Mouse (Mus musculus): ENCODE data around the gene Isl1. TPM values are rescaled to one million over a fixed set of nuclear protein-coding genes. Genes with fewer than 3 reads are reported as not detected.

Gene Isl1
- under 1 TPM; 0.22 to 0.38 TPM for total RNA-seq (2021)
- long read RNA-seq, experiment 1, partial matches to known transcripts = 0 of 1 reads
- long read RNA-seq, experiment 1, other reads (novel, unspliced or antisense) = 0 of 1 reads
- long read RNA-seq, experiment 2 = 0 reads

- peak; percentile 53 to 54 for DNase-seq
- intact Hi-C loops (cut with DNase I) = loop anchor here (5.0 kb wide), 1 partner anchor 402 kb away; no protein-coding TSS in a partner anchor
These were observed at the start of gene Isl1 for GRCm38 (mm10) chr13:116309584-116310462. Isl1 (minus strand) TSS chr13:116309689.

DNA sequence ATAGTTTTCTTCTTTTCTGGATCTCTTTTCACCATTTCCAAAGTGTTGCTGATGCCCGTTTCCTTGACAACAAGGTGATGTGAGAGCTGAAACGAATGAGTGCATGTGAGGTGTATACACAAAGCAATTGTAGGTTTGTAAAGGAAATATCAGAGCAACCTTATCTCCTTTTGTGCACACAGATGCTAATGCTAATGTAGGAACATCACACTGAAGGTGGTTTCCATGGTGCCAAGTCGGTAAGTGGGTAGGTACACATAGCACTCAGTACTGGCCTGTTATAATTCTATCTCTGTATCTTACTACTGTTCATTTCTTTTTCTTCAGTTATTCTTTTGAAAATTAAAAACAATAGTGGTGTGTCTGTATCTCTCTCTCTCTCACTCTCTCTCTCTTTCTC lies 26.3 kb upstream of the Isl1 start:
- intact Hi-C loops (cut with DNase I) = no loop called here

DNA sequence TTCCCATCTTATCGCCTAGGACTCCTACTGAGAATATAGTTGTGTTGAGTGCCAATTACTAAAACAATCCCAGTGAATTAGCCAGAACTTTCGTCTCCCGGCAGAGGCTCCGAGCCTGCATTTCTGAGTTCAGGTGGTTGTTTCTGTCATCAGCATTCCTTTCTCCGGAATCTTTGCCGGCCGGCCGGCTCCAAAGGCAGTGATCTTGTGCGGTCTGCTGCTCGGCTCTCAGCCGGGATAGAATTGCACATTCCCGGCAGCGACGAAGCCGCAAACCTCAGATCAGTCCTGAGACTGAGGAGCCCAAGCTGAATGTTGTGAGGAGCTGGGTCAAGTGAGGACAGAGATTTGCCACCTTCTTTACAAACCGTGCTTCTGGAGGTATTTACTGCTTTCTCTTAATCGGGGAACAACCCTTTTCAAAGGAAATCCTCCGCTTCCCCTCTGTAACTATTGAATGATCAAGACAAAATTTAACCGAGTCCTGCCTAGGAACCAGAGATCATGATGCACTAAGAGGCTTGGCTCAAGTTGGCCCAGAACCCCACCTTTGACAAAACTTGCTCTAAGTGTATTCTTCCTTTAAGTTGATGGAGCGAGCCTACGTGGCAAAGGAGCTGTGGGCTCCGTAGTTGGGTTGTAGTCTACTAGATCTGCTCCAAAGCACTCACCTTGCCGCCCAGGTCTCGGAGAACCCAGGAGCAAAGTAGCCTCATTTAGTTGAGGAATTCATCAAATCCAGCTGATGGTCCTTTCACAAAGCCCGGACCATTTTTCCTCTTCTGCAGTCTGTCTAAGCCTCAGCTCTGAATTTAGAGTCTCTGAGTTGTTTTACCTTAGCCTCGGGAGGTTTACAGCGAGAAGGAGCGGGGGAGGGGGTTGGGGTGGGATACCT lies 4.4 kb upstream of the Isl1 start:
- intact Hi-C loops (cut with DNase I) = loop anchor here (5.0 kb wide), 1 partner anchor 398 kb away; no protein-coding TSS in a partner anchor
- DNase-seq = no peak

More for the DNA sequence above, 26.3 kb upstream of the Isl1 start:
- no peak for DNase-seq

GRCm38 (mm10) chr13:116311871-116312720 lies 2.6 kb upstream of the Isl1 start:
- DNase-seq = no peak
- intact Hi-C loops (cut with DNase I) = loop anchor here (5.0 kb wide), 1 partner anchor 400 kb away; no protein-coding TSS in a partner anchor

DNA sequence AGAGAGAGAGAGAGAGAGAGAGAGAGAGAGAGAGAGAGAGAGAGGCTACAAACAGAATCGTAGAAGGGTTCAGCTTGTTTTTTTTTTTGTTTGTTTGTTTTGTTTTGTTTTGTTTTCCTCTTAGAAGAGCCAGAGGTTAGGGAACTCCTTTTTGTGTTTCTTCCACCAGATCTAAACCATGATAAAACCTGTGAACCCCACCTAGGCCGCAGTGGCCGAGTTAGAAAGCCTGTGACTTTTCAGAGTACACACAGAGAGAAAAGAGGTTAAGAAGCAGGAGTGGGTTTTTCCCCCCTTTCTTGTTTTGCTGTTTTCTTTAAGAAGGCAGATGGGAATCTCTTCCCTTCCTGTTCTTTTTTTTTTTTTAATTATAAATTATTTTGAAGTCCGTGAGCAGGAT lies 1.5 kb upstream of the Isl1 start:
- no peak for DNase-seq
- intact Hi-C loops (cut with DNase I) = loop anchor here (5.0 kb wide), 1 partner anchor 401 kb away; no protein-coding TSS in a partner anchor

DNA sequence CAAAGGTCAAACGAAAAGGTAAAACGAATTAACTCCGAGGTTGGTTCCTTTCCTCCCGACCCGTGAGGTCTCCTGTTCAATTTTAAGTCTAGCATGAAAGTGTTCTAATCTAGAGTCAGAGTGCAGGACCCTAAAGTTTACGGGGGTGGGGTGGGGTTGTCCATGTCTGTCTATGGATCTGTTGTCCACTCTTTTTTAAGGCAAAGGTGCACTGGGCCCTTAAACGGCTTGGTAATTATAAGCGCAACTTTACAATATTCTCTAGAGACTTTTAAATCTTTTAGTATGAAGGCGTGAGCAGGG lies 925 bp upstream of the Isl1 start:
- intact Hi-C loops (cut with DNase I) = loop anchor here (5.0 kb wide), 1 partner anchor 402 kb away; no protein-coding TSS in a partner anchor
- DNase-seq = no peak

DNA sequence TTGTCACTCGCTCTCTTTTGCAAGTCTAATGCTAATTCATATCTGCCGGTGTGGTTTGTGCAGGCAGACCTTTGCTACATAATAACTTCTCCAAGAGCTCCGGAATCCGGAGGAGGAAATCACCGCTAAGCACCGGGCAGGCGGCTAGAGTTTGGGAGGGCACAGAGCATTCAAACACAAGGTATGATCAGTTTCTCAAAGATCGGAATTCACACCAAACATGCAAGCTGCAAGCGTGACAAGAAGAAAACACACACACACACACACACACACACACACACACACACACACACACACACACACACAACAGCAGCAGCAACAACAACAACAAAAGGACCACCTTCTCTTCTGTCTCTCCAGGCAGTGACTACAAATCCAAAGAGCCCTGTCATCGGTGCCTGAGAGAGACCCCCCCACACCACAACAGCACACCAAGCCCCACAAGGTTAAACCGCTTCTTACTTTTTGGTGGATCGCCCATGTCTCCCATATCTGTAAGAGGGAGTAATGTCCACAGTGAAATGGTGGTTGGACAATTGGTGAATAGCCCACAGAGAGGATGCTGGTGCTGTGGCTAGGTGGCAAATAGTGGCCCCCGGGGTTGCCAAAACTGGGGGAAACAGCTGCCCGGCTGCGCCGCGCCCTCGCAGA lies 431 bp downstream of the Isl1 start:
- intact Hi-C loops (cut with DNase I) = no loop called here
- DNase-seq = no peak

DNA sequence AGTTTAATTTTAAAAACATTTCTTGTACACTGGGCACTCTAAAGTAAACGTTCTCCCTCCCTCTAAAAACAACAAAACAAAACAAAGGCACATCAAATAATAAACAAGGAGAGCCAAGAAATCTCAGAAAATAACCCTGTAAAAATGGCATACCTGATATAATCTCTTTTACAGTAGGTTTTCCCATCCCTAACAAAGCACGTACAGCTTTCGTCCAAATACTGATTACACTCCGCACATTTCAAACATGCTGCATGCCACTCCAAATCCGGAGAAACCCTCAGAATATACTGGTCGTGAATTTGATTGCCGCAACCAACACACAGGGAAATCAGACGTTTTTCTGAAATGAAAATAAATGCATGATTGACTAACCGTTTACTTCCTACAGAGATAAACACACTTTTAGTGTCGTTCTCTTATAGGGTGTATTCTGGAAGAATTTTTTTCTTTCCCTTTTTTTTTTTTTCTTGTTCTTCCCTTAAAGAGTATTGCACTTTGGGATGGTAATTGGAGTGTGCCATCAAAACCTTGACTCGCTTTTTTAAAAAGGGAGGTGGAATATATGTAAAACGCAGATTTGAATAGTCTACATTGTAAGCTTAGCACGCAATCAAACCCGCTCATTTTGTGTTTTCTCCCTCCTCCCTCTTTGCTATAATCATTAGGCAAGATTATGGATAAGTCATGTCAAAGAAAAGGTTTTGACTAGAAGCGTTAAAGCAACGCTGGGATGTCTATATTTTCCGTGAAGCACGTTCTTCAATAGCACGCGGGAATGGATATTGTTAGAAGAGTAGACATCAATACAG lies 1.2 kb downstream of the Isl1 start:
- no peak for DNase-seq
- intact Hi-C loops (cut with DNase I) = no loop called here

- intact Hi-C loops (cut with DNase I) = no loop called here
These were observed 2.9 kb downstream of the Isl1 start for GRCm38 (mm10) chr13:116306591-116306990.

DNA sequence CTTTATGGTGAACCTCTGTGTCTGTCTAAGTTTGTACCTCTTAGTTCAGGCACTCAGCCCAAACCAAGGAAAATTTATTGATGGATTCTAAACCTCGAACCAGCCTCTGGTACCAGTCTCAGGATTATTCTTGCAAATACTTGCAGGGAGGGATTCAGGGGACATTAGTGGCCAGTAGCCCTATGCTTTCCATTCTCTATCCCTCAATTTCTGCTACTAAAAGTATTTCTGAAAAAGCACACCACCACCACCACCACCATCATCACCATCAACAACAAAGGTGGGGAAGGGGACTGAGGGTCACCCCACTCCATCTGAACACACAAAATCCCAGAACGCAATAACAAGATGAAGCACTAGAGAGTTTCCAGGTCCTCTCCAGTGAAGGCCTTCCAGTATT lies 3.8 kb downstream of the Isl1 start:
- no peak for DNase-seq
- intact Hi-C loops (cut with DNase I) = no loop called here

More at GRCm38 (mm10) chr13:116306591-116306990, 2.9 kb downstream of the Isl1 start:
- no peak for DNase-seq

DNA sequence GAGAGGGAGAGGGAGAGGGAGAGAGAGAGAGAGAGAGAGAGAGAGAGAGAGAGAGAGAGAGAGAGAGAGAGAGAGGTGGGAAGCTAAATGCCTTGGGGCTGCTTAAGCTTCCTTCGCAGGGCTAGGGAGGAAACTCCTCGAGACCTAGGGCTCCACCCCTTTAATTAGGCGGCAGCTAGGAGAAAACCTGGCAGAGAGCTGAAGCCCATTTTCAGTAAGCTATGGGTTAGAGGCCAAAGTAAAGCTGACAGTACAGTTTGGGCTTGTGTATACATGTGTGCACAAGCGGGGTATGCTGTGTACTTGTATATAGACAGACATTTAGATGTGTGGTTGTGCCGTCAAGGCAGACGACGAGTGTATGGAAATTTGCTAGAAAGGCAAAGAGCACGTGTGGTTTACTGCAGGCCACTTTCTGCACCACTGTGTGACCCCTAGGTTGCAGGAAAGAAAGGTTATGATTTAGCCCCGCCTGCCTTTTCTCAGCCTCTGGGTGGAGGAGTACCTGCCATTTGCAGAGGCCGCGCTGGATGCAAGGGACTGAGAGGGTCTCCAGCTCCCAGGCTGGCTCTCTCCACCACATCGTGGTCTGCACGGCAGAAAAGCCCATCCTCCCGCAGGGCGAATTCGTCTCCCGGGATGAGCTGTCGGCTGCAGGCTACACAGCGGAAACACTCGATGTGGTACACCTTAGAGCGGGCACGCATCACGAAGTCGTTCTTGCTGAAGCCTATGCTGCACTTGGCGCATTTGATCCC lies 4.6 kb downstream of the Isl1 start:
- no peak for DNase-seq
- intact Hi-C loops (cut with DNase I) = no loop called here

GRCm38 (mm10) chr13:116303766-116304165 lies 5.7 kb downstream of the Isl1 start:
- DNase-seq = no peak
- intact Hi-C loops (cut with DNase I) = no loop called here

GRCm38 (mm10) chr13:116302861-116303260 lies 6.6 kb downstream of the Isl1 start:
- DNase-seq = no peak
- intact Hi-C loops (cut with DNase I) = no loop called here

DNA sequence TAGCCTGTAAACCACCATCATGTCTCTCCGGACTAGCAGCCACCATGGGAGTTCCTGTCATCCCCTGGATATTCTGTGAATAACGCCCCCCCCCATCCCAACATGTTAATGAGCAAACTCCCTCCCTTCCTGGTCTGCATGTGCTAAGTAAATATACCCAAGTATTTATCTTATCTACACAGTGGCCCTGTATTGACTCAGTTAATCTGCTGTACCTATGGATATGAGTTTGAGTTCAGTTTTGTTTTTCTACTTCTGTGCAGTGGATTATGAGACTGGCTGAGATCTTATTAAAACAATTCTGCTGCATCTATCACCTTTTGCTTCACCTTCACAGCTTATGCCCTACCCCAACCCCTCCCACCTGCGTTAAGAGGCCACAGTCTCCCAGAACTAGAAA lies 7.8 kb downstream of the Isl1 start:
- no peak for DNase-seq
- intact Hi-C loops (cut with DNase I) = no loop called here

DNA sequence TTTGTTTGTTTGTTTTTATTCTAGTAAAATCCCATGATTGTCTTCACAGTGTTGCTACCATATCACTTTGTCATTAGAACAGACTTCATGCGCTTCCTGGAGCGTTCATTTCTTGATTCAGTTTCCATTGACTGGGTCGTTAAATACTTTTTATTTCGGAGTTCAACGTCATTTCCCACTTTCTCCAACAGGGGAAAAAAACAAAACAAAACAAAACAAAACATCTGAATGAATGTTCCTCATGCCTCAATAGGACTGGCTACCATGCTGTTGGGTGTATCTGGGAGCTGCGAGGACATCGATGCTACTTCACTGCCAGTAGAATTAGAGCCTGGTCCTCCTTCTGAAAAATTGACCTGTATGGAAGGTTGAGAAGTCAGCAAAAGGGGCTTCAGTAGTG lies 10.2 kb downstream of the Isl1 start:
- intact Hi-C loops (cut with DNase I) = no loop called here
- DNase-seq = no peak

DNA sequence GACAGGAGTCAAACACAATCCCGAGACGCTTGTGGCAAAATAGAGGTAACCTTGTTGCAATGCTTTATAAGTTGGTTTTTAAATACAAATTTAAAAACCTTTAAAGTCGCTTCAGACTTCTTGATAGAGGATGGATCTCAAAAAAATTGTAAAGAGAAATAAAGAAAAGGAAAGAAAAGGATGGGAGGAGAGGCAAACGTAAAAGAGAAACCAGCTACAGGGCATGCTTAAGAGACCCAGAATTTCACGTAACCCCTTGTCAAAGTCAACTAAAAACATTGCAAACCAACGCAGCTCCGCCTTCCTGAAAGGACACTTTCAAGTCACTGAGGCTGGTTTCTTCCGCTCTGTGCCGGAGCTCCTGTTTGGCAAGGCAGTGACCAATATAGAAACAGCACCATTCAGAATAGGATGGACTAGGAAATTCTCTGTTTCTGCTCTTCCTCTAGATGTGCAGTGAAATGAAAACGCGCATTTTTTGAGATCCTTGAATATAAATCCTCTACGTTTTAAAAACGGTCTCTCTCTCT lies 10.8 kb downstream of the Isl1 start:
- DNase-seq = no peak
- intact Hi-C loops (cut with DNase I) = no loop called here

- DNase-seq = no peak
- intact Hi-C loops (cut with DNase I) = no loop called here
These were observed 11.5 kb downstream of the Isl1 start for GRCm38 (mm10) chr13:116298001-116298400.
